8 mouse cellular contexts compared by ENCODE assay signal in genomic region chr2:155613326-155613755, GRCm38 (mm10). TPM values are rescaled to one million over a fixed set of nuclear protein-coding genes. Genes with fewer than 3 reads are reported as not detected.
DNase-seq lines count a peak whose midpoint lies in the region; ATAC-seq lines count a peak whose summit lies in the region.

No protein-coding gene starts in this region.

- peak; percentile 82 for DNase-seq in ES-CJ7 (ENCODE audit: low read depth, low spot score)
- DNase-seq in adrenal gland, postnatal 14 days = peak; percentile 88
- DNase-seq in embryonic facial prominence, embryonic 11.5 days (ENCODE audit: low spot score) = peak; percentile 66
- DNase-seq in heart, postnatal 10 days = peak; percentile 77 to 80
- DNase-seq in kidney, postnatal 4 days = peak; percentile 78 to 84
- peak; percentile 88 to 91 for DNase-seq in spleen, postnatal 4 days (ENCODE audit: low spot score in 2 of 2)
- no peak for DNase-seq in right cerebral cortex, adult 2 months (ENCODE audit: low spot score in 2 of 2)

- peaks cover 3% of the 10 kb centered on the region; the same call in 1 of the 2 replicates for H3K4me1 ChIP-seq in embryonic facial prominence, embryonic 11.5 days (ENCODE audit: control insufficient read depth, insufficient read depth, low read length)

- H3K27me3 ChIP-seq in embryonic facial prominence, embryonic 11.5 days (ENCODE audit: control insufficient read depth, insufficient read depth, low read length) = no peaks in the 10 kb centered on the region

- no peaks in the 10 kb centered on the region for H3K9me3 ChIP-seq in embryonic facial prominence, embryonic 11.5 days (replicated peaks; ENCODE audit: control insufficient read depth, low read length)

- H3K4me2 ChIP-seq in embryonic facial prominence, embryonic 11.5 days (ENCODE audit: low read depth, low read length) = peak overlapping the region; percentile 44

- H3K4me3 ChIP-seq in embryonic facial prominence, embryonic 11.5 days (ENCODE audit: low read depth, low read length) = peak overlapping the region; percentile 17

- intact Hi-C loops in heart, postnatal 10 days (cut with DNase I) = no loop called here

- WGBS in embryonic facial prominence, embryonic 11.5 days = 2% methylated on average over 20 of the region's 20 CpGs

- no peak overlapping the region for H3K27ac ChIP-seq in embryonic facial prominence, embryonic 11.5 days (replicated peaks; ENCODE audit: low read depth, low read length)

- H3K9ac ChIP-seq in embryonic facial prominence, embryonic 11.5 days (replicated peaks; ENCODE audit: low read length) = no peak overlapping the region; the same call in 1 of the 2 replicates

- ATAC-seq in embryonic facial prominence, embryonic 11.5 days (replicated peaks; ENCODE audit: insufficient number of reproducible peaks, low FRiP score, low TSS enrichment, low read depth) = peak; percentile 87
- peak; percentile 98 for ATAC-seq in megakaryocyte-erythroid progenitor cell, adult 5-6 weeks (replicated peaks; ENCODE audit: low FRiP score, low TSS enrichment, poor library complexity, severe bottlenecking)

- no peaks in the 10 kb centered on the region for H3K36me3 ChIP-seq in embryonic facial prominence, embryonic 11.5 days (replicated peaks; ENCODE audit: control insufficient read depth, insufficient read depth, low read depth, low read length)

RNA-seq across cellular contexts. Expression of gene Myh7b, which starts 2.3 kb away (rescaled TPM):
- total RNA-seq in adrenal gland, postnatal 14 days (2021) = 0.08 and 0.74 TPM in 2 replicates
- polyA plus RNA-seq in embryonic facial prominence, embryonic 11.5 days (2014; fragmentation: Nextera tagmentation; extraction: Ambion mirVana) = 0.34 and 0.45 TPM in 2 replicates
- 10 to 100 TPM; 47.8 to 56.4 TPM for total RNA-seq in heart, postnatal 10 days (2021)
- total RNA-seq in megakaryocyte-erythroid progenitor cell, adult 5-6 weeks (2014; fragmentation: Nextera tagmentation) = not detected in 2 replicates
- not detected in 2 replicates for total RNA-seq in megakaryocyte-erythroid progenitor cell, adult 5-6 weeks (2017)

RNA-seq across cellular contexts. Expression of gene Gss, which starts 20.7 kb away (rescaled TPM):
- 46.6 and 48.4 TPM in 2 replicates for total RNA-seq in adrenal gland, postnatal 14 days (2021)
- 24.0 and 24.3 TPM in 2 replicates for polyA plus RNA-seq in embryonic facial prominence, embryonic 11.5 days (2014; fragmentation: Nextera tagmentation; extraction: Ambion mirVana)
- 10 to 100 TPM; 14.1 to 17.7 TPM for total RNA-seq in heart, postnatal 10 days (2021)
- total RNA-seq in megakaryocyte-erythroid progenitor cell, adult 5-6 weeks (2014; fragmentation: Nextera tagmentation) = 20.2 and 27.0 TPM in 2 replicates
- total RNA-seq in megakaryocyte-erythroid progenitor cell, adult 5-6 weeks (2017) = 18.9 and 23.2 TPM in 2 replicates

Comparison
In these comparisons a context has a peak if more than half of its experiments do, and no peak if none do; other contexts are left out.
1. DNase-seq: peak in ES-CJ7 (single experiment), adrenal gland, postnatal 14 days (single experiment), embryonic facial prominence, embryonic 11.5 days (single experiment), heart, postnatal 10 days (2 of 2), kidney, postnatal 4 days (2 of 2) and spleen, postnatal 4 days (2 of 2); none in right cerebral cortex, adult 2 months (0 of 2).
2. RNA of gene Myh7b, which starts 2.3 kb away (total RNA-seq): 47.8 to 56.4 TPM in heart, postnatal 10 days; 0.08 to 0.74 TPM in adrenal gland, postnatal 14 days and not detected in megakaryocyte-erythroid progenitor cell, adult 5-6 weeks; every median in the first group is over 10 times any median in the second.